Mouse (Mus musculus): ENCODE measurements around the gene Gpank1.

The Gpank1 gene

DNA sequence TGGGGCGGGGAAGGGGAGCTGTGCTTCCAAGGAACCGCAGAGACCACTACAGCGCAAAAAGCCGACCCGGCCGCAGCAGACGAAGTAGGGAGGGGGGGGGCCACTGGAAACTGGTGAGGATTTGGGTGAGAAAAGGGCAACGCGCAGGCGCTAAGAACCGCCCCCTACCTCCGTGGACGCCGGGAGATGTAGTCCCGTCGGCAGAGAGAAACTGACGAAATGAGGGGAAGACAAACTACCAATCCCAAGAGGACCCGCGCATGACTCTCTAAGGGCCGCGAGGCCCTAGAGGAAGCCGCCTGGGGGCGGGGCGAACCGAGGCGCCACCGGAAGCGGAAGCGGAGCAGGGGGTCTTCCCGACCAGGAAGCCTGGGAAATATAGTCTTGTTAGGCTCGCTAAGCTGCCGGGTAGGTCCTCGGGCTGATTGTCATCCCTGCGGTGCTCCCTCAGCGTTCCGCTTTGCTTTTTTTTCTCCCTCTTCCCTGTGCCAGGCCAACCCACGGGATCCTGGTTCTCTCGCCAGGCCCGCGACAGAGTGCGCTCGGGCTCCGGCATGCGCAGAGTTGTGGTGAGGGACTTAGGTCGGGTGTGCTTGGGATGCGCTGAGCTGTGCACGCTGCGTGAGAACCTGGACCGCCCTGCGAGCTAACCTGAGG, at the start of gene Gpank1:
TSS of gene Gpank1 (plus strand) at position 313 of the 657 bp plus-strand sequence.
- ATAC-seq (ENCODE audit: low TSS enrichment) = peak; percentile 89

DNA sequence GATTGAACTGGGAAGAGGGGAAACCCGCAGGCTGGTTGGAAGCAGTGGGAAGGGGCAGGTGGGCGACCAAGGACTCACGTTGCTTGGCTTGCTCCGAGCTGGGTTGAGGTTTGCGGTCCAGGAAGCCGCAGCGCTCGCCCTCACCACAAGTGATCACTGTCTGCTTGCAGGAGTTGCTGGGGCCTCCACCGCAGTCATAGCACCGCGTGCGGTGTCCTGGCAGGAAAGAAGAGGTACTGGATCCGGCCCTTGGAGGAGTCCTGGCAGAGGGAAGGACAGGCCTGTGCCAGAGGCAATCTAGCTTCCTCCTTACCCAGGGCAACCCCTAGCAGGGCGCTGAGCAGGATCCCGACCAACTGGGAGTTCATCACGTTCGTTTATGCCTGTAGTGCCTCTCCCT, 47.2 kb upstream of the Gpank1 start:
- no peak for ATAC-seq (ENCODE audit: low TSS enrichment)

DNA sequence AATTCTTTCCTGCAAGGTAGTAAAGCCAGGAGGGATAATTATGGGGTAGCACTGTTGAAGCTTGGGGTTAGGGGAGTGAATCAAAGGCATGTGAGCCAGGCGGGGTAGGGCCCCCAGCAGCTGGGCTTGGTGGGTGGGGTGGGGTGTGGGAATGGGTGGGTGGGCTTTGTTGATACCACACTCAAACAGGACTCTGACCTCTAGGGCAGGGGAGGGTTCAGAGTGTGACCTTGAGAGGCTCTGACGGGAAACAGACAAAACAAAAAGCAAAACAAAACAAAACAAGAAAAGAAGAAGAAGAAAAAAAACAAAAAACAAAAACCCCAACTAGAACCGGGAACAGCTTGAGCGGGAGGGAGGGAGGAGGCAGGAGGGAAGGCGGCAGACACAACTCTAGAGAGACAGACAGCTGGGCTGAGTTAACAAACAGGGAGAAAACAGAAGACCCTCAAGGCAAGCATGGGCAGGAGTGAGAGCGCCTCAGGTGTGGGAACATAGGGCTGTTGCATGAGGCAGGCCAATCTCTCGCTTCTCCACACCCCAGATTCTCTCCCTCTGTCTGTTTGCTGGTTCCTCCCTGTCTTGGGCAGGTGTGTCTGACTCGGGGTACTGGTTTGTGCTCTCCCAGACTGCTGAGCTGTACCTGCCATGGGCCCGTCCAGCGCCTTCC, 44.6 kb upstream of the Gpank1 start, which contains the start of gene Ly6g6e:
TSS of gene Ly6g6e (plus strand) at position 396 of the 670 bp plus-strand sequence.
- ATAC-seq (ENCODE audit: low TSS enrichment) = no peak

DNA sequence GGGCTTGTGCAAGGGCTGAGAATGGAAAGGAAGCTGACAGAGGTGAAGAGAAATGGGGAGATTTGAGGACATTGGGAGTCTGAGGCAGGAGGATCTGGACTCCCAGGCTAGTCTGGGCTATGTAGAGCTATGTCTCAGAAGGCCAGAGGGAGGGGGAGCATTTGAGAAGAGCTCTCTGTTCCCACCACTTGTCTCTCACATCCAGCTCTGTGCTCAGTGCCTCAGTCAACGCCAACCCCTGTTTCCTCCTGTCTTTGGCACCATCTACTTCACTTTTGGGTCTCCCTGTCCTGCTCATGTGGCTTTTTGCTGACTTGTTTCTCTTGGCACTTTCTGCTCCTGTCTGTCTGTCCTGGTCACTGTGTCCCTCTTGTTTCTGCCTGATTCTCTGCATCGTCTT, 44.0 kb upstream of the Gpank1 start:
- no peak for ATAC-seq (ENCODE audit: low TSS enrichment)

DNA sequence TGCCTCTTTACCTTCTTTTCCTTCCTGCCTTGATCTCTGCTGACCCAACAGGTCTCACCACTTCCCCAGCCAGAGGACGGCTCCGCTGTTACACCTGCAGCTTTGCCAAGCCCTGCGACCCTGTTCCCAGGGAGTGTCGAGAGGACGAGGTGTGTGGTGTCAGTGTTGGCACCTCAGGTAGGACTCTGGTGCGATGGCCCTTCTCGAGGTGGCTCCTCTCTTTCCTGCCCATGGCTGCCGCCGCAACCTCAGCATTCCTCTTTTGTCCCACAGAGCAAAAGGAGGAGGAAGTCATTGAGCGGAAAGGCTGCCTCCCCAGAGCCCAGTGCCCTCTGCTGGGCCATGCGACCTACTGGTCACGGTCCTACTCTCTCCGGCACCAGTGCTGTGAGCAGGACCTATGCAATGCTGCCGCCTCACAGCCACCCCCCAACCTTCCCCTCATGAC, 43.4 kb upstream of the Gpank1 start, which contains the start of gene Ly6g6d:
TSS of gene Ly6g6d (minus strand) at position 280 of the 448 bp plus-strand sequence.
- no peak for ATAC-seq (ENCODE audit: low TSS enrichment)

DNA sequence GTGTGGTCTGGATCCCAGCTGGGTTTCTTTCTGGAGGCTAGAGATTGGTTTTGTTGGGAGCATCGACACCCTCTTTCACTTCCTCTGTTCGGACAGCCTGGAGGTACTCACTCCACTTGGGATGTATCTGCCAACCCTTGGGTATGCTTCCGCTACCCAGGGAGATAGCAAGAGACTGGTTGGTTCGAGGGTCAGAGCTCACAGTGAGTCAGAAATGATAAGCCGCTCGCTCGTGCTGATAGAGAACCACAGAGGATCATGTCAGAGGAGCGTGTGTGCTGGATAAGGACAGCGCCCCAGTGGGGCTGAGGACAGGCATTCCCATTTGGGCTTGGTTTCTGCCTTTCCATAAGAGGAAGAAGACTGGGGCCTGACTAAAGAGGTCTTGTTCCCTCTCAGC, 41.5 kb upstream of the Gpank1 start:
- no peak for ATAC-seq (ENCODE audit: low TSS enrichment)

DNA sequence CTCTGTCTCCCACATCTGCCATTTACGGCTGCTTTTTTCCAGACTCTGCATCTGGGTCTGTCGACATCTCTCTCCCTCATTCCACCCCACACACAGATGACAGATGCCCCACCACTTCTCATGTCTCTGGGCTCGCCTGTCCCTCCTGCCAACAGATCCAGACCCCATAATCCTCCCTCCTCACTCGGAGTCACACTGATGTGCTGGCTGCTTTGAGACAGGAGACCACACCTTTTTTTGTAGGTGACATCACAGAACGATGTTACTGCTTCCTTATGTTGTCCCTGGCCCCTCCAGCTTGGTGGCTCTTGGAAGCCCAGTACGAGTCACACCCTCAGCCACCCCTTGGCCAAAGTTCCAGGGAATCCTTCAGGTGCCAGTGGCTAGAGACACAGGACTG, 41.0 kb upstream of the Gpank1 start:
- ATAC-seq (ENCODE audit: low TSS enrichment) = no peak

DNA sequence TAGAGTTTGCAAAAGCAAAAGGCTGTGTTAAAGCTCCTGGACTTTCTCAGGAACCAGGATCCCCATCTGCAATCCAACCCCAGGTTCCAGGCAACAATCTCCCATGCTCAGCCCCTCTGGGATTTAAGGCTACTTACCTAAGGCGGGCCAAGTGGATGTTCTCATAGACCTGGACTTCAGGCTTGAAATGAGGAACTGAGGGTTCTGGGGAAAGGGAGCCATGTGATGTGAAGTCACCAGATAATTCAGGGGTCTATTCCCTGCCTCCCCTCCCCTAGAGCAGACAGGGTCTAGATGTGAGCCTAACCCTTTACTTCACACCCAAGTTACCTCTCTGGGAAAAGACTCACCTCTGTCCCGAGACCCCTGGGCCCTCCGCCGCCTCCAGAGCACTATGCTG, 40.5 kb upstream of the Gpank1 start:
- ATAC-seq (ENCODE audit: low TSS enrichment) = no peak

DNA sequence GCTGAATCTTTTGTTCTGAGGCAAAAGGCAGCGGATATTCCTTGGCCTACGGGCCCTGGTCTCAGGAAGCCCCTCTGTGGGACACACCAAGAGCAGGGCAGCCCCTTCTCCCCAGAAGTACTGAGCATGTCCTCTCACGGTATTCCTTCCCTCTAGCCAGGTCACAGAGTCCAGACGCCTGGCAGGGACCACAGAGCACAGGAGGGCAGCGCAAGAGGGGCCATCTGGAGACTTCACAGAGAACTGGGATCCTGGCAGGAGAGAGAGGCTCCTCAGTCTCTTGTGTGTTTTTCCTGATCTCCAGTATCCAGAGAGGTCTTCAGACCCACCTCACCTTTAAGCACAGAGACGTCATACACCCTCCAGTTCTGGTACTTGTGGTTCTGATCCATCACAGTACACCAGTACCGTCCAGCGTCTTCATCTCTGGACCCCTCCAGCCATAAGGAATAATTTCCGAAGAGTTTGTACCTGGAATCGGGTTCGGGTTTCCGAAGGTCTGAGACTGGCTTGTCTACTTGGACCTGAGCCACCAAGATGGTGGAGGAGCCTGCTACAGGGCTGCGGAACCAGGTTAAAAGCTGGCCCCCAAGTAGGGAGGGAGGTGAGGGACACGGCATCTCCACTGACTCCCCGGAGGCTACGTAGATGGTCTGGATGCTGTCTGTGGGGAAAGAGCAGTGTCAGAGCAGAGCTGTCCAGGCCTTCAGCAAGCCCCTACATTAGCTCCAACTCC, 38.2 kb upstream of the Gpank1 start:
- no peak for ATAC-seq (ENCODE audit: low TSS enrichment)

DNA sequence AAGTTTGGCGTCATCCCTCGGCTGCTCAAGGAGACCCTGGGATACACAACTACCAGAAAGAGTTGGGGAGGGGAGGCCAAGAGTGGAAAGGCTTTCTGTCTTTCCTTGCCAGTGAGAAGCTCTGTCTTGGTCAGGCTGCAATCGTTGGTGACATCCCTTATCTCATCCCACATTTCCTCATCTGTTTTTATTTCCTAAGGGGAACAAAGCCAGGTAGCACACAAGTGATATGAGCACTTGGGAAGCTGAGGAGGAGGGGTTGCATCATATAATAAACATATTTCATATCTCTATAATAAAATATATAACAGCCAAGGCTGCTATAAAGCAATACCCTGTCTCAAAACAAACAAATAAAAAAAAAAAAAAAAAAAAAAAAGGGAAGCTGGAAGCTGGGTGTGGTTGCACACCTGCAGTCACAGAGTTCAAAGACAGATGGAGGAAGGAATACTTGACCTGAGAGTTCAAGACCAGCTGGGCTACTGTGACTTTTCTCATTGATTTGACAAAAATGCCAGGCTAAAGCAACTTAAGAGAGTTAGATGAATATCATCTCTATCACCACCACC, 37.2 kb upstream of the Gpank1 start:
- ATAC-seq (ENCODE audit: low TSS enrichment) = no peak

DNA sequence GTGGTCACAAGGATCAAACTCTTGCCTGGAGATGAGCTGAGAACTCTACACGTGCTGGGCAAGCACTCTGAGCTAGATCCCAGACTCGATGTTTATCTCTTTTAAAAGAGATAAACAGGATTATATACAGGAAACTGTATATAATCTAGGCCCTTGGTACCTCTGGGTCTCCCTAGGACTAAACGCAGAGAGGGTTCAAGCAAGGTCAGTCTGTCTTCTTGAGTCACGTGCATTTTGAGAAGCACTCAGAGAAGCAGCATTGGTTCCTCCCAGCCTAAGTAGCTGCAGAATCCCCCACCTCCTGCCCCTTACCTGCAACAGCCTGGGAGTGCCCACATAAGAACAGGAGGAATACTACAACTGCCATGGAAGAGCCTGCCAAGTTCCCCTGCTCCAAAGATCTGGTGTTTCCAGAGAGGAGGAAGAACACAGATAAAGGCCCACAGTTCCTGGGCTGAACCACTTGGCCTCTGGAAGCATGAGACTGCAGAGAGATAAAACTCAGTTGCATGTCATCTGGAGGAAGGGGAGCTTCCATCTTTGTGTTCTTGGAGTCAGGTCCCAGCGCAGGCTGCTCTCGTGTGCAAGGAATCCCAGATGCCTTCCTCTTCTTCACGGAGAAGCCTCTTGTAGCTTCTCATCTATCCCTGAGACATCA, 35.9 kb upstream of the Gpank1 start, which contains the start of gene Ly6g6f:
TSS of gene Ly6g6f (minus strand) at position 403 of the 658 bp plus-strand sequence.
- ATAC-seq (ENCODE audit: low TSS enrichment) = no peak

DNA sequence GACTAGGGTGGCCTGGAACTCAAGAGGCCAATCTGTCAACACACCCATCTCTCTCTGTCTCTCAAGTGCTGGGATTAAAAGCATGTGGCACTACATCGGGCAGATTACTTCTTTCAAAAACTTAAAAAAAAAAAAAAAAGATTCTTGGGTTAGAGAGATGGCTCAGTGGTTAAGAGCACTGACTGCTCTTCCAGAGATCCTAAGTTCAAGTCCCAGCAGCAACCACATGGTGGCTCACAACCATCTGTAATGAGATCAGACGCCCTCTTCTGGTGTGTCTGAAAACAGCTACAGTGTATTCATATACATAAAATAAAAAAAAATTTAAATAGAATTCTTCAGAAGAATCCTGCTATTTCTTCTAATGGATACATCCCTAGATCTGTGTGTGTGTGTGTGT, 33.1 kb upstream of the Gpank1 start:
- no peak for ATAC-seq (ENCODE audit: low TSS enrichment)

DNA sequence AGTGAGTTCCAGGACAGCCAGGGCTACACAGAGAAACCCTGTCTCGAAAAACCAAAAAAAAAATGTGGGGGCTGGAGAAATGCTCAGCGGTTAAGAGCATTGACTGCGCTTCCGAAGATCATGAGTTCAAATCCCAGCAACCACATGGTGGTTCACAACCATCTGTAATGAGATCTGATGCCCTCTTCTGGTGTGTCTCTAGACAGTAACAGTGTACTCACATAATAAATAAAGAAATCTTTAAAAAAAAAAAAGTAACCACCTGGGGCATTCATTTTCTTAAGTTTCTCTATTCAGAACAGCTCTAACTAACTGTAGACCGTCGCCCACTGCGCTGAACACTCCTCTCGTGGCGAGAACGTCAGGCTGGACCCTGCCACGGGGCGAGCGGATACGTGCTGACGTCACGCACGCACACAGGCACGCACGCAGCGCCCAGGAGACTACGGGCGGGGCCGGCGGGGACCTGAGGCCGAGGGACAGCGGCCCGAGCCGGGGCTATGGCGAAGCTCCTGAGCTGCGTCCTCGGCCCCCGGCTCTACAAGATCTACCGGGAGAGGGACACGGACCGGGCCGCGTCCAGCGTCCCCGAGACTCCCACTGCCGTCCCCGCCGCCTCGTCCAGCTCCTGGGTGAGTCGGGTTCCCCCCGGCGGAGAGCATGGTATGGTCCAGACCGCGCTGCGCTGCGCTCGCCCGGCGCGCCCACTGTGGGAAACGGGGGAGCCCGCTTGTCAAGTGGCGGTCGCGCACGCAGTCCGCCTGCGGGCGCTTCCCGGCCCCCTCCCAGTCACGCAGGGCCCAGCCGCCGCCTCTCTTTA, 32.2 kb upstream of the Gpank1 start, which contains the start of gene Abhd16a:
TSS of gene Abhd16a (plus strand) at position 439 of the 820 bp plus-strand sequence.
- ATAC-seq (ENCODE audit: low TSS enrichment) = peak; percentile 98

DNA sequence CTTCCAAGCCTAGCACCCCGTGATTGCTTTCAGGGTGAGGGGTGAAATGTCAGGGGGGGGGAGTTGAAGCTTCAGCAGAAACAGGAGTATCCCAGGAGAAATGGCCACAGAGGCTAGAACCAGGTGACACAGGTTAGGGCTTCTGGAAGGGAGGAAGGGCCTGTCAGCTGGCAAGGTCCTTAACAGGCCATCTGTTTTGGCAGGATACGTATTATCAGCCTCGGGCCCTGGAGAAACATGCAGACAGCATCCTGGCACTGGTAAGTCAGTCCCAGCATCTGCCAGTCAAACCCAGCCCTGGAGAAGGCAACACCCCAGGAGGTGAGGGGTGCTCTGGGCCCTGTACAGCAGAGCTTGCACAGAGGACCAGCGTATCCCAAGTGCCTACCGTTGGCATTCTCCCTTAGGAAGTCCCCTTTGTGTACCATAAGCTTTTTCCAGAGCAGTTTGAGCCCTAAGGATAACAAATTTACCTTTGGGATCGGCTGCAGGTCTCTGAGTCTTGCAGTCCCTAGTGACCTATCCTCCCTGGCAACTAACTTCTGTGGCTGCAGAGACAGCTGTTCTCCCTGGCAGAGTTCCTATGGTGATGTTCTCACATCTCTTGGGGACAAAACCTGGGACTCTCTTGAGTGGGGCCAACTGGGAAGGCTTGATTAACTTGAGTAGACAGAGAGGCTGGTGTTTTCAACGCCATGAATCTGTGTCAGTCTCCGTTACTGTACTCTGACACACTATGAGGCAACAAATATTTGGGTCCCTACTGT, 30.9 kb upstream of the Gpank1 start:
- ATAC-seq (ENCODE audit: low TSS enrichment) = no peak

DNA sequence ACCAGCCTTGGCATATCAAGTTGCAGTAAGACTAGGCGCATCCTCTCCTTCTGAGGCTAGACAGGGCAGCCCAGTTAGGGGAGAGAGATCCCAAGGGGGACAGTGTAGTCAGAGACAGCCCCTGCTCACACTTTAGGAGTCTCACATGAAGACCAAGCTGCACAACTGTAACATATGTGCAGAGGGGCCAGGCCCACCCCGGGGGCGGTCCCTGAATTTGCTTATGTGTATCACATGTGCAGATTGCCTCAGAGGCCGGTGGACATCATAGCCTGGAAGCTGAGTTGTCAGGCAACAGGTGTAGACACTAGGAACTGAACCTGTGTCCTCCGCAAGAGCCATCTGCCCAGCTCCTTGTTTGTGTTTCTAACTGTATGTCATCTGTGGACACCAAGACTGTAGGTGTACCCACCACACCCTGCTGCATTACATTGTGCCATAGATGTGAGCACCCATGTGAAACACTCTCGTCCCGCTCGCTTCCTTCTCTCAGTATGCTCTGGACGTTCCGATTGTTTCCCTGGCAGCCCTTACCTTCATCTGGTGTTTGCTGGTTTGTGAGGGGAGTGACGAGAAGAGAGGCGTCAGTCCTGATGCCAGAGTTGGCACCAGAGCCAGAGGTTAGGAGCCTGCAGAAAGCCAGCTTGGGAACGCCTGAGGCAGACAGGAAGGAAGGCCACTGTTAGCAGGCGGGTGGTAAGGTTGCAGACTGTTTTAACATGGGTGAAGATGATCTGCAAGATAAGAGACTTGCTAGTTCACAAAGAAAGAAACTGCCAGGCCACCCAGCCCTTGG, 28.7 kb upstream of the Gpank1 start:
- no peak for ATAC-seq (ENCODE audit: low TSS enrichment)

DNA sequence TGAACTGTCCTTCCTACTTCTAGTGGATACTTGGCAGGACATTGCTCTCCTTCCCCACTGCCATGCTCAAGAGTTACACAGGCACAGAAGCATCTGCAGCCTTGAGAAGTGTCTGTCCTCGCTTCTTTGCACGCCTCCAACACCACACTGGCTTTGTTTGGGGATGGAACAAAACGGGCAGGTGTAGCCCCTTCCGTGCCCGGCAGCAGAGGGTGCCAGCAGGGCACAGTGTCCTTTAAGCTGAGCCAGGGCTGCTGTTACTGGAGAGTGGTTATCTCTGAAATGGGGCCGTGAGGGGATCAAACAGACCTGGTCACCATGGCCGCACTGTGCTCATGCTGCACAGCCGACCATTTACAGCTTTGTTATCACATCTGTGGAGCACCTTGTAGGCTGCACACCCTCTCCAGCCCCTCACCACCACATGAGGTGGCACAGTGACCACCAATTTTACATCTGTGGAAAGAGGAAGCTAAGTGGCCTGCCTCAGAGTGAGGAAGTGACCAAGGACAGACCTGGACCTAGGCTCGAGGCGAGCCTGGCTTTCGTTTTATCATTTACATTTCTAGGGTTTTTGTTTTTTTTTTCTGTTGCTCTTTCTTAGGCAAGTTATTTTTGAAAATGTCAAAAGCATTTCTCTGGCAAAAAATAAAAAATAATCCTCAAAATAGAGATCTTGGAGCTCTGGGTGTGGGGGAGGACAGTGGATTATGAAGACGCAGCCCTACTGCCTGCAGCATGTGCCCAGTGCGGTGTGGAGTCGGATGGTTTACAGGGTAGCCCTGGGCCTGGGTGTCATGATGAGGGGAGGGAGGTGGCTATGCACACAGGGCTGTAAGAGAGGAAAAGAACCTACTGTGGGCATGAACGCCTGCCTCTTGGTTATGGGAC, 26.5 kb upstream of the Gpank1 start:
- ATAC-seq (ENCODE audit: low TSS enrichment) = peak; percentile 41; the same call in 1 of the 2 replicates

DNA sequence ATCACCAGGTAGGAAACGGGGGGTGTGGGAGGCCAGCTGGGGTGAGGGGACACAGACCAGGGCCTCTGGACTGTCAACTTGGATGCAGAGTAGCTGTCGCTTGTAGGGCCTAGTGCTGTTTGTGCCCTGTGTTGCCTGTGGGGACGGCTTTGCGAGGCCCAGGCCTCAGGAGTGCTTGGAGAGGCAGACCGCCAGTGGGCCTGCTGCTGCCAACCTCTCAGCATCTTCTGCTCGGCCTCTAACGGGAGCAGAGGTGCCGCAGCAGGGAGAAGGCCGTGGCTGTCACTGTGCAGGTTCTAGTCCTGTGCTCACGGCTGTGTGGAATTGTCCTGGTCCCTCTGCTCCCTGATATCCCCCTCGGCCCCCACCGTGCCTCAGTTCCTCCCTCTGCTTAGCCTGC, 24.7 kb upstream of the Gpank1 start:
- ATAC-seq (ENCODE audit: low TSS enrichment) = no peak

DNA sequence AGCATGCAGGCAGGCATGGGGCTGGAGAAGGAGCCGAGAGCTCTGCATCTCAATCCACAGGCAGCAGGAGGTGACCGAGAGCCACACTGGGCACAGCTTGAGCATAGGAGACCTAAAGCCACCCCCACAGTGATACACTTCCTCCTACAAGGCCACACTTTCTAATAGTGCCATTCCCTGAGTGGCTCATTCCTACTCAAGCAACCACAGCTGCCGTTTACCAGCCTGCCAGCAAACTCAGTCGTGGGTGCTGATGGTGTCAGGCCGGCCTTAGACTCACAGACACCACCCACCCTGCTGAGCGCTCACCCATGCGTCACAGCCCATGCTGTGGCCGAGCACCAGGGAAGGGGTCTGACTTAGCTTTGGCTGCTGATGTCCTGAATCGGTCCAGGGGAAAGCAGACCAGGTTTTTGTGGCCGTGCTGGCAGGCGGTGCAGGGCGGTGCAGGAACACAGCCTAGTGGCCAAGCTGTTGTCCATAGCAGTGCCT, 24.0 kb upstream of the Gpank1 start:
- peak; percentile 58 for ATAC-seq (ENCODE audit: low TSS enrichment)
